Mouse (Mus musculus): ENCODE measurements around the gene Foxp1.

DNA sequence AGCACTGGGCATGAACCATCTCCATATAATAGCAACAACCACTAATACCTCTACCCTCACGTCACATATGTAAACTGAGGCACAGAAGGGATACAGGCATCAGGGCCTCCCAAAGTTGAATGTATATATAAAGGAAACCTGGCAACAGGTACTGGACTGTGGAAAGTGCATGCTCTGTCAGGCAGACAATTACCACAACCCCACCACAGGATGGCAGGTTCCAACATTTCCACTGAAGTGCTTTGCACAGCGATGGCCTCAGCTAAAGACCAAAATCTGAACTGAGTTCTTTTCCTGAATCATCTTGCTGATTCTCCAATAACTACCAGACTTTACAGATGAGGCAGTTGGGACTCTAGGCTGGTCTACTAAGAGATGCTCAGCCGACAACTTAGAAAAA, 217.3 kb downstream of the Foxp1 start:
- no peak for TF ChIP-seq CTCF (IDR thresholded peaks at IDR 0.05; ENCODE audit: control insufficient read depth, insufficient read depth, low read length)
- TF ChIP-seq POLR2A (IDR thresholded peaks at IDR 0.05; ENCODE audit: borderline replicate concordance, control insufficient read depth, low read depth, low read length) = no peak

All from bone marrow, adult 2 months (tissue).